Mouse (Mus musculus) heart, postnatal 0 days (tissue): Measurements from ENCODE around the gene Tbc1d1. TPM values are rescaled to one million over a fixed set of nuclear protein-coding genes. Genes with fewer than 3 reads are reported as not detected.

Experiments used
- ATAC-seq: fragments of 200-750 bp; cut with Nextera tagmentation; 2 replicates; pipeline ENCODE4 v1.8.0; 2017; ENCODE audit warnings: low read depth, moderate number of reproducible peaks, moderate library complexity; ENCODE audit not compliant: insufficient read depth
- DNase-seq: peaks from one replicate; pipeline ENCODE4 v3.0.0-alpha.2; 2016; ENCODE audit warnings: low spot score
- H3K27ac ChIP-seq: fragments of 300-500 bp; sonication (generic); 2 replicates; pipeline ENCODE4 v1.5.1; 2014; ENCODE audit warnings: low read depth, mild to moderate bottlenecking
- H3K27me3 ChIP-seq: fragments of 300-500 bp; sonication (generic); 2 replicates; pipeline ENCODE4 v1.6.1; 2014; ENCODE audit warnings: low read length, mixed read lengths; ENCODE audit not compliant: control insufficient read depth, insufficient read depth
- H3K36me3 ChIP-seq: fragments of 300-500 bp; sonication (generic); replicated peaks from 2 replicates; pipeline ENCODE4 v1.6.1; 2014; ENCODE audit warnings: low read length, mixed read lengths; ENCODE audit not compliant: control insufficient read depth, insufficient read depth
- H3K4me1 ChIP-seq: fragments of 300-500 bp; sonication (generic); 2 replicates; pipeline ENCODE4 v1.6.1; 2014; ENCODE audit warnings: antibody characterized with exemption; ENCODE audit not compliant: control insufficient read depth, insufficient read depth
- H3K4me2 ChIP-seq: fragments of 300-500 bp; sonication (generic); 2 replicates; pipeline ENCODE4 v1.6.1; 2014; ENCODE audit warnings: low read depth, mild to moderate bottlenecking, low read length, moderate library complexity
- H3K4me3 ChIP-seq: fragments of 300-500 bp; sonication (generic); 2 replicates; pipeline ENCODE4 v1.5.1; 2014; ENCODE audit warnings: low read depth, low read length
- H3K9ac ChIP-seq: fragments of 300-500 bp; sonication (generic); replicated peaks from 2 replicates; pipeline ENCODE4 v1.6.1; 2014; ENCODE audit warnings: low read depth, low read length, mixed read lengths
- H3K9me3 ChIP-seq: fragments of 300-500 bp; sonication (generic); replicated peaks from 2 replicates; pipeline ENCODE4 v1.6.1; 2016; ENCODE audit warnings: low read length; ENCODE audit not compliant: control insufficient read depth
- CTCF ChIP-seq: IDR thresholded peaks from 2 replicates; pipeline ENCODE4 v1.5.1; 2016; ENCODE audit warnings: antibody characterized with exemption, control low read depth, low read depth
- EP300 ChIP-seq: IDR thresholded peaks from 2 replicates; pipeline ENCODE4 v1.6.1; 2016; ENCODE audit warnings: antibody characterized with exemption, low read depth
- WGBS: fragments of 180-500 bp; shearing (Covaris S2); extraction: QIAGEN DNeasy Blood & Tissue Kit; methylation state at CpG from one replicate; pipeline ENCODE4 v1.1.7; 2014; 5-methylcytosine and 5-hydroxymethylcytosine counted together
- polyA plus RNA-seq: library from polyadenylated mRNA; unstranded; fragments of >200 nt; fragmentation: Nextera tagmentation; extraction: Ambion mirVana; gene quantifications from 2 replicates; pipeline ENCODE4 v1.2.1, GENCODE M21; 2015
- total RNA-seq: library from RNA; depleted of rRNA; stranded (reverse); fragments of >200 nt; gene quantifications from 2 replicates; pipeline ENCODE4 v1.2.3, GENCODE M21; 2014; ENCODE audit warnings: low replicate concordance

Gene Tbc1d1
- total and polyA plus RNA-seq, 2 experiments from 2014 or later, result 22.4 to 55.4 TPM

GRCm38 (mm10) chr5:64117191-64117590 lies 38.9 kb upstream of the Tbc1d1 start:
- WGBS, result 94% methylated on average over 1 of the region's 1 CpGs
- H3K4me1 ChIP-seq, result no peaks in the 10 kb centered on the region
- no peak overlapping the region for H3K27ac ChIP-seq
- peaks cover 50% of the 10 kb centered on the region for H3K36me3 ChIP-seq
- ATAC-seq, result no peak
- DNase-seq, result no peak
- no peak overlapping the region for H3K4me2 ChIP-seq
- TF ChIP-seq CTCF (no peak), EP300 (no peak)
- no peak overlapping the region for H3K4me3 ChIP-seq
- no peaks in the 10 kb centered on the region for H3K27me3 ChIP-seq
- no peaks in the 10 kb centered on the region; the same call in 1 of the 2 replicates for H3K9me3 ChIP-seq
- H3K9ac ChIP-seq, result no peak overlapping the region

GRCm38 (mm10) chr5:64125783-64126182 lies 30.3 kb upstream of the Tbc1d1 start:
- DNase-seq (no peak), ATAC-seq (no peak)
- Histone ChIP-seq H3K4me2 (no peak overlapping the region), H3K9ac (no peak overlapping the region), H3K36me3 (0 out of 2 replicates have a peak, but pooled peaks cover 18% of the 10 kb centered on the region), H3K27me3 (no peaks in the 10 kb centered on the region), H3K9me3 (no peaks in the 10 kb centered on the region), H3K4me3 (no peak overlapping the region), H3K27ac (no peak overlapping the region), H3K4me1 (no peaks in the 10 kb centered on the region)
- 73% methylated on average over 5 of the region's 5 CpGs for whole genome bisulfite sequencing
- TF ChIP-seq EP300, result no peak
- no peak for TF ChIP-seq CTCF

DNA sequence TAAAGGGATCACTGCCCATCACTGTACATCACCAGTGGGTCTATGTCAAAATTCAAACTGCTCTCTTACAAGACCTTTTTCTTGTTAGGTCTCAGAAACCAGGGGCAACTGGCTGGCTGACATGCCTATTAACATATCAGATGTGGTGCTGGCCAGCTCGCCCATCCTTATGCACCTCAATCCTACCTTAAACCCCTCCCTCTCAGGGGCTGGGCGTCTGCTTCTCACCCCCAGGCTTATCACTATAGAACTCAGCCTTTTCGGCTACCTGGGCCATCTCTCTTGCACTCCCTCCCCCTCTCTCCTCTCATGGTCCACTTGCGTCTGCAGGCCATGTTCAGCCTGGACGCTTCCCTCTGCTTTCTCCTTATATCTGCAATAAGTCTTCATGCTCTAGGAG lies 24.6 kb upstream of the Tbc1d1 start:
- Histone ChIP-seq H3K9me3 (no peaks in the 10 kb centered on the region), H3K9ac (no peak overlapping the region), H3K4me1 (no peaks in the 10 kb centered on the region), H3K27ac (no peak overlapping the region), H3K27me3 (no peaks in the 10 kb centered on the region), H3K4me3 (no peak overlapping the region), H3K4me2 (no peak overlapping the region), H3K36me3 (0 out of 2 replicates have a peak, but pooled peaks cover 16% of the 10 kb centered on the region)
- ATAC-seq (no peak), DNase-seq (no peak)
- WGBS, result 65% methylated on average over 5 of the region's 5 CpGs
- no peak for TF ChIP-seq EP300

DNA sequence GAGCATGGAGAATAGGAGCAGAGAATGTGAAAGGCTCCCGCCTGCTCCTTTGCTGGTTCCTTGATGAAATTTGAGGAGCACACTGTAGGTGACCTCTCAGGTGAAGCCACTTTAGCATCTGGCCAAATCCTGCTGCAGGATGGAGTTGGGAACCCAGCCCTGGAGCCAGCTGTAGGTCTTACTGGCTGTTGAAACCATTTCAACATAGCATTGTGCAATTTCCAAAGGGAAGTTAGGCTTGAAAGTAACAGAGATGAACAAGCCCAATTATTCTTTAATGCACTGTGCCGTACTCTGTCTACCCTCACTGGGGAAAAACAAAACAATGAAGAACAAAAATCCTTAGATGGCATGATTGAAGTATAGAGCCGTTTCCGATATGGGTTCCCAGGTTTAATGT lies 22.2 kb upstream of the Tbc1d1 start:
- ATAC-seq (no peak), DNase-seq (no peak)
- Histone ChIP-seq H3K27ac (no peak overlapping the region), H3K9ac (no peak overlapping the region), H3K4me3 (no peak overlapping the region), H3K9me3 (no peaks in the 10 kb centered on the region), H3K27me3 (no peaks in the 10 kb centered on the region), H3K4me2 (no peak overlapping the region), H3K36me3 (no peaks in the 10 kb centered on the region), H3K4me1 (no peaks in the 10 kb centered on the region)
- WGBS, result 81% methylated on average over 4 of the region's 4 CpGs
- TF ChIP-seq CTCF (no peak), EP300 (no peak)

DNA sequence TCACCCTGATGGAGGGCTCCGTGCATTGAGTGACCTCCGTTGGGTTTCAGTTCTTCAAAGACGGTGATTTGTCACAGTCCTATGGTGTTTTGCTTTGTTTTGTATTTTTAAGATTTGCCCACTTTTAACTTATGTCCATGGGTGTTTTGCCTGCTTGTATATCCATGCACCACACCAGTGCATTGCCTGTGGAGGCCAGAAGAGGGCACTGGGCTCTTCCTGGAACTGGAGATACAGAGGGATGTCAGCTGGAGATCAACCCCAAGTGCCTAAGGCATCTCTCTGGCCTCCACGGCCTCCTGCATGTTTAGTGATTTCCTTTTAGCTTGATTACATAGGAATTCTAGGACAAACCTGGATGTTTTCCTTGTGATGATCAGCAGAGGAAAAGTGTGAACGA lies 19.8 kb upstream of the Tbc1d1 start:
- peak; percentile 57 for TF ChIP-seq CTCF
- no peak for TF ChIP-seq EP300
- Histone ChIP-seq H3K4me3 (no peak overlapping the region), H3K36me3 (no peaks in the 10 kb centered on the region), H3K4me1 (no peaks in the 10 kb centered on the region), H3K27me3 (no peaks in the 10 kb centered on the region), H3K27ac (no peak overlapping the region), H3K9ac (no peak overlapping the region), H3K4me2 (no peak overlapping the region), H3K9me3 (no peaks in the 10 kb centered on the region)
- DNase-seq (no peak), ATAC-seq (no peak)
- 63% methylated on average over 5 of the region's 5 CpGs for WGBS

GRCm38 (mm10) chr5:64140202-64140601 lies 15.9 kb upstream of the Tbc1d1 start:
- no peak for DNase-seq
- H3K4me2 ChIP-seq, result no peak overlapping the region
- no peaks in the 10 kb centered on the region for H3K27me3 ChIP-seq
- ATAC-seq, result no peak
- no peak overlapping the region for H3K4me3 ChIP-seq
- TF ChIP-seq EP300 (no peak), CTCF (no peak)
- 78% methylated on average over 3 of the region's 3 CpGs for WGBS
- no peak overlapping the region for H3K27ac ChIP-seq
- H3K36me3 ChIP-seq, result no peaks in the 10 kb centered on the region
- no peak overlapping the region for H3K9ac ChIP-seq
- no peaks in the 10 kb centered on the region for H3K4me1 ChIP-seq
- no peaks in the 10 kb centered on the region for H3K9me3 ChIP-seq
